Mouse (Mus musculus) kidney, embryonic 15.5 days (tissue): ENCODE measurements around the gene Clca4a. TPM values are rescaled to one million over a fixed set of nuclear protein-coding genes. Genes with fewer than 3 reads are reported as not detected.
"Not testable (repeated sequence)": the region's sequence is repeated elsewhere in the genome, so short reads cannot be mapped to it uniquely, and the experiment has no call there.

Experiments
- ATAC-seq: fragments of 200-750 bp; cut with Nextera tagmentation; replicated peaks from 2 replicates; pipeline ENCODE4 v1.8.0; 2017; ENCODE audit warnings: moderate TSS enrichment; ENCODE audit not compliant: low FRiP score
- H3K27ac ChIP-seq: fragments of 300-500 bp; sonication (generic); 2 replicates; pipeline ENCODE4 v1.5.1; 2015; ENCODE audit warnings: mild to moderate bottlenecking, inconsistent platforms
- H3K27me3 ChIP-seq: fragments of 300-500 bp; sonication (generic); 2 replicates; pipeline ENCODE4 v1.6.1; 2015; ENCODE audit warnings: inconsistent platforms
- H3K36me3 ChIP-seq: fragments of 300-500 bp; sonication (generic); 2 replicates; pipeline ENCODE4 v1.6.1; 2015; ENCODE audit warnings: inconsistent platforms
- H3K4me1 ChIP-seq: fragments of 300-500 bp; sonication (generic); 2 replicates; pipeline ENCODE4 v1.6.1; 2015; ENCODE audit warnings: inconsistent platforms
- H3K4me2 ChIP-seq: fragments of 300-500 bp; sonication (generic); 2 replicates; pipeline ENCODE4 v1.6.1; 2015; ENCODE audit warnings: moderate library complexity, mild to moderate bottlenecking, inconsistent platforms
- H3K4me3 ChIP-seq: fragments of 300-500 bp; sonication (generic); replicated peaks from 2 replicates; pipeline ENCODE4 v1.5.1; 2015; ENCODE audit warnings: mild to moderate bottlenecking, inconsistent platforms
- H3K9ac ChIP-seq: fragments of 300-500 bp; sonication (generic); 2 replicates; pipeline ENCODE4 v1.6.1; 2015; ENCODE audit warnings: mild to moderate bottlenecking, inconsistent platforms
- H3K9me3 ChIP-seq: fragments of 300-500 bp; sonication (generic); replicated peaks from 2 replicates; pipeline ENCODE4 v1.6.1; 2016; ENCODE audit warnings: inconsistent platforms
- WGBS: fragments of 180-500 bp; shearing (Covaris S2); methylation state at CpG from one replicate; pipeline ENCODE4 v1.1.7; 2015; ENCODE audit warnings: mixed read lengths; 5-methylcytosine and 5-hydroxymethylcytosine counted together
- polyA plus RNA-seq: library from polyadenylated mRNA; unstranded; fragments of >200 nt; fragmentation: Nextera tagmentation; extraction: Ambion mirVana; gene quantifications from 2 replicates; pipeline ENCODE4 v1.2.1, GENCODE M21; 2015

Clca4a gene
- polyA plus RNA-seq, 1 experiment from 2014 or later, result not detected

- no peak for ATAC-seq
Observed at GRCm38 (mm10) chr3:144950829-144951228, 24.0 kb downstream of the Clca4a start.

DNA sequence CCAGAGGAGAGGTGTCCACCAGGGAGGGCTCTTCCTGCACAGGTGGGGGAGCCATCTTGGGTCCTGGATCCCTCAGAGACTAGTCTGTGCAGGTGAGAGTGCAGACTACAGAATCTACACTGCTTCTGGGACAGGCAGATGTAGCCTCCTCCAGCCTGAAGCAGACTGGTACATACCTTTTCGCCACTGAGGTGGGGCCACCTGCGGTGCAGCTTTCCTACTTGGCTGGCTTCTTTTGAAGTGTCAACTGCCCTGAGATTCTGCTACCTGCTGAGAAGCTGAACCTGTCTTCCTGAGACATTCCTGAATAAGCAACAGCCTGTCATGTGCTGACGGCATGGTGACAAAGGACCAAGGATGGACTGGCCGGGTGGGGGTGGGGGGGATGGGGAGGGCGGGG lies 27.5 kb downstream of the Clca4a start:
- H3K4me1 ChIP-seq, H3K36me3 ChIP-seq, H3K4me3 ChIP-seq, ATAC-seq, H3K9ac ChIP-seq, H3K9me3 ChIP-seq, H3K27me3 ChIP-seq, H3K27ac ChIP-seq, H3K4me2 ChIP-seq: not testable (repeated sequence)
- WGBS, result 37% methylated on average over 5 of the region's 5 CpGs

More at GRCm38 (mm10) chr3:144950829-144951228, 24.0 kb downstream of the Clca4a start:
- no peaks in the 10 kb centered on the region for H3K4me1 ChIP-seq
- H3K27ac ChIP-seq, result no peak overlapping the region
- H3K9ac ChIP-seq, result no peak overlapping the region
- H3K36me3 ChIP-seq, result no peaks in the 10 kb centered on the region
- H3K9me3 ChIP-seq, result no peaks in the 10 kb centered on the region
- 78% methylated on average over 4 of the region's 4 CpGs for WGBS
- H3K27me3 ChIP-seq, result no peaks in the 10 kb centered on the region
- no peak overlapping the region for H3K4me2 ChIP-seq
- no peak overlapping the region for H3K4me3 ChIP-seq

DNA sequence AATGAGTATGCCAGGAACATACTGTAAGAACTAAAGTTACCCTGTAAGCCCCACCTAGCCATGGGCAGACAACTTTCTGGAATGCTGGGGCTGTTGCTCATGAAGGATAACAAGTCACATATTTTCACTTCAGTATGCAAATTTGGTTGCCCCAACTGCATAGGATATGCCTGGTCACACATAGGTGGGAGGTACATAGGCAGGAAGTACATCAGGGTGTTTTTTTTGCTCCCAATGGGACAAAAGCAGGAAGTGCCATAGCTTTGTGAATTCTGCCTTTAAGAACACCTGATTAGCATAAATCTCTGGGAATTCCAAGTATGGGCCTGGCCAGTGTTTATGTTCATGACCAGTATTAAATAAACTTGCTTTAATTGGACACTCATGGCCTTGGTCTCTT lies 41.2 kb downstream of the Clca4a start:
- not testable (repeated sequence) for H3K27me3 ChIP-seq, ATAC-seq, H3K36me3 ChIP-seq, H3K4me2 ChIP-seq, H3K4me3 ChIP-seq, H3K27ac ChIP-seq, H3K4me1 ChIP-seq, H3K9ac ChIP-seq, H3K9me3 ChIP-seq

DNA sequence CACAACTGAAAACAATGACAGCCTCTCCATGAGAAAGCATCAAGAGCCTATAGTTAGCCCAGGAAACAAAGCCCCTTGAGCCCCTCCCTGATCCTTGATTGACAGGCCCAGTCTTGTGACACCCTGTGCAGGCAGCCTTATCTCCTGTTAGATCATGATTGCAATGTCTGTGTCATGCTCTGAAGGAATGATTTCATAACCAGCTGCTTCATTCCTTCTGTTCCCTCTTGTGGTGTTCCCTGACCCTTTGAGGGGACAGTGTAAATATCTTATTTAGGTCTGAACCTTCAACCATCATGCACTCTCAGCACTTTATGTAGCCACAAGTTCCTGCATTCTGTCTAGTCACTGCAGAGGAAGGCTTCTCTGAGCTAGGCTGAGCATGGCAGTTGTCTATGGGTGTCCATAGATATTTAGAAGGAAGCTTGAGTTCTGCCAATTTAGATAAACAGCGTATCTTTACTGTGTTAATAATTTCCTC lies 41.8 kb downstream of the Clca4a start:
- no peak for ATAC-seq
- Histone ChIP-seq H3K9ac (no peak overlapping the region), H3K4me1 (no peaks in the 10 kb centered on the region), H3K27me3 (no peaks in the 10 kb centered on the region), H3K36me3 (no peaks in the 10 kb centered on the region), H3K27ac (no peak overlapping the region), H3K9me3 (no peaks in the 10 kb centered on the region), H3K4me3 (no peak overlapping the region), H3K4me2 (no peak overlapping the region)
- WGBS, result 95% methylated on average over 1 of the region's 1 CpGs

DNA sequence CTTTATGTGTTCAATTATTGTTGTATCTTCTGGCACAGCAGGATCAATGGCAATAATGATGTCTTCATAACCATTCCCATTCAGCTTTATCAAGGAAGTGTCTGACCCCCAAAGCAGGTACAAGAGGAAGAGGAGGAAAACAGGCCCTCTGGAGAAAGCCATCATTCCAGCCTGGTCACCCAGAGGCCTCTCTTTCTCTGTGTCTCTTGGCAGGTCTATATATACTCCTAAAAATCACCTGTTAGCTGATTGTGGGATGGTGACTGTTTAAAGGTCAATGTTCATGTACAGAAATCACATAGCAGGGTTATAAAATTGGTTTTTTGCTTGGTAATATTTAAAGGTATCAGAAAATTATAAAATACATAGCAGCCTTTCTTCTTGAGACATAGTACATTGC lies 42.5 kb downstream of the Clca4a start, which contains the start of gene Clca4b:
Gene Clca4b, minus strand, starts transcription at position 195 of the 400 bp plus-strand sequence.
- no peaks in the 10 kb centered on the region for H3K36me3 ChIP-seq
- H3K9ac ChIP-seq, result no peak within 1 kb of the TSS
- no peaks in the 10 kb centered on the region for H3K27me3 ChIP-seq
- H3K9me3 ChIP-seq, result no peaks in the 10 kb centered on the region
- H3K4me1 ChIP-seq, result no peaks in the 10 kb centered on the region
- H3K4me2 ChIP-seq, result no peak within 1 kb of the TSS
- no peak for ATAC-seq
- H3K4me3 ChIP-seq, result no peak within 1 kb of the TSS
- no peak within 1 kb of the TSS for H3K27ac ChIP-seq

DNA sequence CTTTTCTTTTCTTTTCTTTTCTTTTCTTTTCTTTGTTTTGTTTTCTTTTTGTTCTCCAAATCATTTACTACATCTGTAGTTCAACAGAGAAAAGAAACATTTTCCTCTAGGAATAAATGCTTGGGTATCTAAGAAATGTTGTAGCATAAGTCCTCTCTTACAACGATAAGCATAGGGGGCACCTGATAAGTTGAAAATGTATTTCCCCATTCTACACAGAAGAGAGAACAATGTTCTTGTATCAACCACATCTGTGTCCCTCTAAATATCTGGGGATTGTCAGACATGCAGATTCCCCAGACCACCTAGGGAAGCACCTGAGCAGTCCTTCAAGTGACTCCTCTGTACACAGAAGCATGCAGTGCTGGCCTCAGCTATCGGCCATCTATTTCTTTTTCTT lies 60.8 kb downstream of the Clca4a start:
- H3K27ac ChIP-seq, result no peak overlapping the region
- no peak overlapping the region for H3K4me2 ChIP-seq
- H3K9ac ChIP-seq, result no peak overlapping the region
- H3K36me3 ChIP-seq, result no peaks in the 10 kb centered on the region
- no peak for ATAC-seq
- H3K4me1 ChIP-seq, result no peaks in the 10 kb centered on the region
- WGBS, result 90% methylated on average over 2 of the region's 2 CpGs
- no peak overlapping the region for H3K4me3 ChIP-seq
- no peaks in the 10 kb centered on the region for H3K27me3 ChIP-seq
- H3K9me3 ChIP-seq, result no peaks in the 10 kb centered on the region

Other genes starting within 250 kb of the Clca4a start
- gene Clca3a1, start 214.1 kb downstream of the Clca4a start, polyA plus RNA-seq, result 10.4 and 11.4 TPM in 2 replicates
- 0.38 and 0.41 TPM in 2 replicates for gene Clca3a2, start 155.6 kb downstream of the Clca4a start, polyA plus RNA-seq
- gene Clca3b, start 125.7 kb downstream of the Clca4a start, polyA plus RNA-seq, result 0.04 and 0.14 TPM in 2 replicates
- gene Clca4b, start 42.5 kb downstream of the Clca4a start, polyA plus RNA-seq, result not detected in 2 replicates
- gene Clca1, start 57.7 kb upstream of the Clca4a start, polyA plus RNA-seq, result 0.53 and 6.1 TPM in 2 replicates
- gene Clca2, start 124.4 kb upstream of the Clca4a start, polyA plus RNA-seq, result 0.32 and 0.41 TPM in 2 replicates
- 17.5 and 18.7 TPM in 2 replicates for gene Odf2l, start 143.5 kb upstream of the Clca4a start, polyA plus RNA-seq